Mouse (Mus musculus) CH12.LX (cell line): Measurements from ENCODE around the gene Neurl1b.

Source experiments
- CHD2 ChIP-seq: IDR thresholded peaks from 2 replicates; pipeline ENCODE4 v1.6.1; 2011; ENCODE audit warnings: low read length, improper control_type of control experiment
- CTCF ChIP-seq, 2 experiments: IDR thresholded peaks in 1 of 2; conservative IDR thresholded peaks in 1 of 2; 2 replicates each; pipeline ENCODE4 v1.5.1; 2011 to 2012; ENCODE audit warnings: low read depth in 2 of 2, low read length in 2 of 2, improper control_type of control experiment in 1 of 2, inconsistent platforms in 1 of 2, mild to moderate bottlenecking in 1 of 2, moderate library complexity in 1 of 2
- E2F4 ChIP-seq: IDR thresholded peaks from 2 replicates; pipeline ENCODE4 v1.6.1; 2011; ENCODE audit warnings: low read depth, low read length, improper control_type of control experiment; ENCODE audit not compliant: insufficient replicate concordance
- EP300 ChIP-seq: IDR thresholded peaks from 2 replicates; pipeline ENCODE4 v1.6.1; 2011; ENCODE audit warnings: low read length, improper control_type of control experiment
- MAFK ChIP-seq: IDR thresholded peaks from 2 replicates; pipeline ENCODE4 v1.6.1; 2011; ENCODE audit warnings: low read length, improper control_type of control experiment; ENCODE audit not compliant: insufficient replicate concordance
- MAZ ChIP-seq: IDR thresholded peaks from 2 replicates; pipeline ENCODE4 v1.6.1; 2012; ENCODE audit warnings: low read depth, mild to moderate bottlenecking, inconsistent platforms, low read length, improper control_type of control experiment, moderate library complexity
- POLR2A ChIP-seq: IDR thresholded peaks from 2 replicates; pipeline ENCODE4 v1.6.1; 2011; ENCODE audit warnings: low read depth, mild to moderate bottlenecking, improper control_type of control experiment, low read length
- RCOR1 ChIP-seq: conservative IDR thresholded peaks from 2 replicates; pipeline ENCODE4 v1.6.1; 2012; ENCODE audit warnings: low read depth, mild to moderate bottlenecking, inconsistent platforms, low read length, improper control_type of control experiment
- TBP ChIP-seq: conservative IDR thresholded peaks from 2 replicates; pipeline ENCODE4 v1.6.1; 2011; ENCODE audit warnings: low read depth, low read length, improper control_type of control experiment
- TCF12 ChIP-seq: IDR thresholded peaks from 2 replicates; pipeline ENCODE4 v1.6.1; 2014; ENCODE audit warnings: low read depth, mild to moderate bottlenecking, inconsistent platforms, low read length, improper control_type of control experiment

- TF ChIP-seq TCF12 (no peak), MAZ (no peak), POLR2A (no peak), E2F4 (no peak), CTCF (conservative IDR thresholded peaks at IDR 0.05 in 1 of 2, IDR thresholded peaks at IDR 0.05 in 1 of 2; ENCODE audit: low read depth in 2 of 2, low read length in 2 of 2) (no peak), MAFK (no peak), RCOR1 (no peak), CHD2 (no peak), EP300 (no peak), TBP (no peak)
Measured at GRCm38 (mm10) chr17:26433295-26433694, 18.7 kb downstream of the Neurl1b start.
